Mouse (Mus musculus): ENCODE measurements around the gene Lrch4.

DNA sequence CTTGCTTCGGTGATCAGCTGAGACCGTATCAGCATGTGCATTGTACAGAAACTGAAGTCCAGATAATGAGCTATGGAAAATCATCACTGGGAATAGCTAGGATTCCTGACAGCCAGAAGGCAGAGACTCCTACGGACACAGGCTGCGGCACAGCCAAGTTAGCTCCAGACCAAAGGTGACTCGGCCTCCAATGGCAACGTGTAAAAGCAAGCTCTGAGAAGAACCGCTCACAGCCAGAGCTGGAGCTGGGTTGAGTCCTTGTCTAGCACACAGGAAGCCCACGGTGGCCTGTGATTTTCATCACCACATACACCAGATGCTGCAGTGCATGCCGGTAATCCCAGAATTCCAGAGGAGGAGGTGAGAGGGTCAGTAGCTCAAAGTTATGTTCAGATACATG lies 61.6 kb downstream of the Lrch4 start:
- no peak for TF ChIP-seq CTCF (IDR thresholded peaks at IDR 0.05)
- TF ChIP-seq EP300 (IDR thresholded peaks at IDR 0.05), result no peak
